Mouse (Mus musculus) liver, postnatal 0 days (tissue): ENCODE data around the gene Fgf18. TPM values are rescaled to one million over a fixed set of nuclear protein-coding genes. Genes with fewer than 3 reads are reported as not detected.
A peak's percentile ranks its signal among the peaks of the same experiment; 100 is the strongest.

Source experiments
- ATAC-seq: fragments of 200-750 bp; cut with Nextera tagmentation; 2 replicates; pipeline ENCODE4 v1.8.0; 2017; ENCODE audit warnings: mild to moderate bottlenecking, moderate library complexity
- DNase-seq: peaks from one replicate; pipeline ENCODE4 v3.0.0-alpha.2; 2016
- H3K27ac ChIP-seq: fragments of 300-500 bp; sonication (generic); 2 replicates; pipeline ENCODE4 v1.5.1; 2014; ENCODE audit warnings: antibody characterized with exemption, moderate library complexity, mild to moderate bottlenecking, low read depth
- H3K27me3 ChIP-seq: fragments of 300-500 bp; sonication (generic); 2 replicates; pipeline ENCODE4 v1.6.1; 2014; ENCODE audit warnings: low read length, control low read depth, mixed read lengths; ENCODE audit not compliant: insufficient read depth
- H3K36me3 ChIP-seq: fragments of 300-500 bp; sonication (generic); replicated peaks from 2 replicates; pipeline ENCODE4 v1.6.1; 2014; ENCODE audit warnings: mild to moderate bottlenecking, control low read depth, low read length, moderate library complexity, mixed read lengths; ENCODE audit not compliant: insufficient read depth
- H3K4me1 ChIP-seq: fragments of 300-500 bp; sonication (generic); 2 replicates; pipeline ENCODE4 v1.6.1; 2014; ENCODE audit warnings: antibody characterized with exemption, mild to moderate bottlenecking, control low read depth; ENCODE audit not compliant: insufficient read depth
- H3K4me2 ChIP-seq: fragments of 300-500 bp; sonication (generic); 2 replicates; pipeline ENCODE4 v1.6.1; 2014; ENCODE audit warnings: low read depth, mild to moderate bottlenecking, low read length, moderate library complexity, mixed read lengths
- H3K4me3 ChIP-seq: fragments of 300-500 bp; sonication (generic); 2 replicates; pipeline ENCODE4 v1.5.1; 2014; ENCODE audit warnings: low read depth, low read length
- H3K9ac ChIP-seq: fragments of 300-500 bp; sonication (generic); replicated peaks from 2 replicates; pipeline ENCODE4 v1.6.1; 2014; ENCODE audit warnings: mild to moderate bottlenecking, moderate library complexity
- H3K9me3 ChIP-seq: fragments of 300-500 bp; sonication (generic); 2 replicates; pipeline ENCODE4 v1.6.1; 2016; ENCODE audit warnings: mild to moderate bottlenecking, control low read depth, low read length, mixed read lengths
- CTCF ChIP-seq: sonication (generic); IDR thresholded peaks from 2 replicates; pipeline ENCODE4 v1.5.1; 2016; ENCODE audit warnings: antibody characterized with exemption, low read depth
- EP300 ChIP-seq: IDR thresholded peaks from 2 replicates; pipeline ENCODE4 v1.6.1; 2016; ENCODE audit warnings: antibody characterized with exemption, low read depth, mild to moderate bottlenecking
- WGBS: fragments of 180-500 bp; shearing (Covaris S2); extraction: QIAGEN DNeasy Blood & Tissue Kit; methylation state at CpG from one replicate; pipeline ENCODE4 v1.1.7; 2014; ENCODE audit not compliant: insufficient replicate concordance; 5-methylcytosine and 5-hydroxymethylcytosine counted together
- polyA plus RNA-seq: library from polyadenylated mRNA; unstranded; fragments of >200 nt; fragmentation: Nextera tagmentation; extraction: Ambion mirVana; gene quantifications from 2 replicates; pipeline ENCODE4 v1.2.1, GENCODE M21; 2015

Gene Fgf18
- polyA plus RNA-seq, 1 experiment from 2014 or later = 0.13 TPM

- H3K36me3 ChIP-seq = no peaks in the 10 kb centered on the region
- H3K9ac ChIP-seq = no peak overlapping the region
- H3K27me3 ChIP-seq = 0 out of 2 replicates have a peak, but pooled peaks cover 2% of the 10 kb centered on the region
- DNase-seq (no peak), ATAC-seq (no peak)
- TF ChIP-seq CTCF (no peak), EP300 (no peak)
- WGBS = 56% methylated on average over 2 of the region's 2 CpGs
- H3K4me1 ChIP-seq = no peaks in the 10 kb centered on the region
- no peak overlapping the region for H3K27ac ChIP-seq
- no peak overlapping the region for H3K4me2 ChIP-seq
- no peaks in the 10 kb centered on the region for H3K9me3 ChIP-seq
- H3K4me3 ChIP-seq = no peak overlapping the region
Observed at GRCm38 (mm10) chr11:33110111-33110510, 37.1 kb downstream of the Fgf18 start.

GRCm38 (mm10) chr11:33107540-33107939 is 39.7 kb downstream of the Fgf18 start:
- Histone ChIP-seq H3K4me1 (no peaks in the 10 kb centered on the region), H3K4me2 (no peak overlapping the region)
- 66% methylated on average over 3 of the region's 3 CpGs for WGBS

DNA sequence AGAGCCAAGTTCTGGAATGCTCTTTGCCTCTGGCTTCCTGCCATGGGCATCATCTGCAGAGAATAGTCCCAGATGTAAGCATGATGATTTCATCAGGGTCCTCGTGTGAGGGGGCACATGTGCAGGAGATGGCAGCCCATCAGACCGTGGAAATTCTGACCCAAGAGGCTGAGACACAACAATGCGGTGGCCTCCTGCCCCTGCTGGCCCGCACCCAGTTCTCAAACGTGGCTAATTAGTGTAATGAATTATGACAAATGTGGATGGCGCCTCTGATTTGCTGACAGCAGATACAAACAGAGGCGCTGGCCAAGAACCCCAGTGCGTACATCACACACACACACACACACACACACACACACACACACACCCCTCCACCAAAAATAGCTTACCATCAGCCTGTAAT is 42.3 kb downstream of the Fgf18 start:
- no peak overlapping the region for H3K9ac ChIP-seq
- ATAC-seq (no peak), DNase-seq (no peak)
- H3K9me3 ChIP-seq = no peaks in the 10 kb centered on the region
- no peak overlapping the region for H3K4me2 ChIP-seq
- 0 out of 2 replicates have a peak, but pooled peaks cover 2% of the 10 kb centered on the region for H3K27me3 ChIP-seq
- TF ChIP-seq CTCF (no peak), EP300 (no peak)
- no peak overlapping the region for H3K27ac ChIP-seq
- 66% methylated on average over 8 of the region's 8 CpGs for WGBS
- H3K36me3 ChIP-seq = no peaks in the 10 kb centered on the region
- no peak overlapping the region for H3K4me3 ChIP-seq
- no peaks in the 10 kb centered on the region for H3K4me1 ChIP-seq

More at GRCm38 (mm10) chr11:33107540-33107939, 39.7 kb downstream of the Fgf18 start:
- DNase-seq (no peak), ATAC-seq (no peak)
- no peak overlapping the region for H3K27ac ChIP-seq
- no peaks in the 10 kb centered on the region for H3K9me3 ChIP-seq
- 0 out of 2 replicates have a peak, but pooled peaks cover 2% of the 10 kb centered on the region for H3K27me3 ChIP-seq
- H3K36me3 ChIP-seq = no peaks in the 10 kb centered on the region
- TF ChIP-seq CTCF = no peak
- no peak for TF ChIP-seq EP300
- no peak overlapping the region for H3K9ac ChIP-seq
- H3K4me3 ChIP-seq = no peak overlapping the region

- no peaks in the 10 kb centered on the region for H3K36me3 ChIP-seq
- WGBS = 72% methylated on average over 13 of the region's 13 CpGs
- DNase-seq (peak; percentile 42), ATAC-seq (peak; percentile 54)
- no peak overlapping the region for H3K9ac ChIP-seq
- H3K9me3 ChIP-seq = no peaks in the 10 kb centered on the region
- no peaks in the 10 kb centered on the region for H3K4me1 ChIP-seq
- H3K27me3 ChIP-seq = 0 out of 2 replicates have a peak, but pooled peaks cover 2% of the 10 kb centered on the region
- no peak for TF ChIP-seq EP300
- no peak for TF ChIP-seq CTCF
- H3K4me2 ChIP-seq = no peak overlapping the region
- H3K4me3 ChIP-seq = no peak overlapping the region
- H3K27ac ChIP-seq = no peak overlapping the region
Observed at GRCm38 (mm10) chr11:33103291-33103943, 43.8 kb downstream of the Fgf18 start.

- no peaks in the 10 kb centered on the region for H3K4me1 ChIP-seq
- no peak overlapping the region for H3K27ac ChIP-seq
- H3K27me3 ChIP-seq = 0 out of 2 replicates have a peak, but pooled peaks cover 3% of the 10 kb centered on the region
- WGBS = 31% methylated on average over 10 of the region's 10 CpGs
- no peak overlapping the region for H3K9ac ChIP-seq
- TF ChIP-seq CTCF = no peak
- TF ChIP-seq EP300 = no peak
- no peaks in the 10 kb centered on the region for H3K9me3 ChIP-seq
- H3K36me3 ChIP-seq = no peaks in the 10 kb centered on the region
- no peak for ATAC-seq
- DNase-seq = no peak
- no peak overlapping the region for H3K4me3 ChIP-seq
- H3K4me2 ChIP-seq = peak overlapping the region; percentile 18; the same call in 1 of the 2 replicates
Observed at GRCm38 (mm10) chr11:33100027-33100507, 47.1 kb downstream of the Fgf18 start.

DNA sequence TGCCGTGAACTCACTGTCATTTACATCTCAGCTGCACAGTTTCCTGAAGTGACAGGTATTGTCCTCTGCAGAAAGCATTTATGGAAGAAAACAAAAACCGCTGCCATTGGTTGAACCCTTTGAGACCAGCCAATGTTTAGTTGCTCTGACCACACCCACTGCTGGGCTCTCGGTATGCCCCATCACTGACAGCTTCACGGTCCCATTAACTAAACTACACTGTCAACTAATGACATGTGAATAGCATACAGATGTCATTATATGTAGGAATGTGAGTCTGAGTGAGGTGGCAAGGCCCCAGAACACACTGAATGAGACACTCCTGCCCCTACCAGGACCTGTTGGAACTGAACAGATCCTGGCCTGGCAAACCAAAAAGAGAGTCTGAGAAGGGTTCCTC is 47.8 kb downstream of the Fgf18 start:
- Histone ChIP-seq H3K27ac (no peak overlapping the region), H3K4me2 (no peak overlapping the region), H3K9ac (no peak overlapping the region), H3K4me1 (no peaks in the 10 kb centered on the region), H3K27me3 (0 out of 2 replicates have a peak, but pooled peaks cover 3% of the 10 kb centered on the region), H3K9me3 (no peaks in the 10 kb centered on the region), H3K36me3 (no peaks in the 10 kb centered on the region), H3K4me3 (no peak overlapping the region)
- DNase-seq (no peak), ATAC-seq (no peak)
- 75% methylated on average over 4 of the region's 4 CpGs for WGBS
- TF ChIP-seq CTCF = no peak
- TF ChIP-seq EP300 = no peak
